8 mouse cellular contexts compared by ENCODE assay signal in genomic region chr2:32881723-32882122, GRCm38 (mm10). TPM values are rescaled to one million over a fixed set of nuclear protein-coding genes. Genes with fewer than 3 reads are reported as not detected.
DNase-seq lines count a peak whose midpoint lies in the region; ATAC-seq and TF ChIP-seq lines count a peak whose summit lies in the region.

No protein-coding gene starts in this region.

- in situ Hi-C loops in ES-E14 (cut with MboI; ENCODE audit: low sequenced_read_pairs in 2 of 2, unreplicated experiment in 2 of 2), result no loop called here

- H3K4me3 ChIP-seq in ES-E14 (ENCODE audit: insufficient read depth in 1 of 2, low read depth in 1 of 2, low read length in 2 of 2, poor library complexity in 1 of 2, severe bottlenecking in 1 of 2), result no peak overlapping the region
- no peak overlapping the region for H3K4me3 ChIP-seq in embryonic facial prominence, embryonic 12.5 days
- no peak overlapping the region for H3K4me3 ChIP-seq in heart, postnatal 0 days (ENCODE audit: low read depth, low read length)
- no peak overlapping the region for H3K4me3 ChIP-seq in stomach, embryonic 14.5 days (ENCODE audit: low read depth, low read length)

- peaks cover 24 to 58% of the 10 kb centered on the region in 2 experiments for H3K4me1 ChIP-seq in ES-E14 (ENCODE audit: control insufficient read depth in 2 of 2, insufficient read depth in 2 of 2, low read length in 2 of 2, poor library complexity in 1 of 2)
- peaks cover 79% of the 10 kb centered on the region for H3K4me1 ChIP-seq in embryonic facial prominence, embryonic 12.5 days
- peaks cover 58% of the 10 kb centered on the region for H3K4me1 ChIP-seq in heart, postnatal 0 days (ENCODE audit: control insufficient read depth, insufficient read depth)
- peaks cover 74% of the 10 kb centered on the region for H3K4me1 ChIP-seq in stomach, embryonic 14.5 days (ENCODE audit: control insufficient read depth, insufficient read depth, low read length)

- TF ChIP-seq CTCF in heart, postnatal 0 days (IDR thresholded peaks at IDR 0.05; ENCODE audit: low read depth), result no peak

- no peaks in the 10 kb centered on the region for H3K9me3 ChIP-seq in ES-E14 (ENCODE audit: control insufficient read depth, insufficient read depth, low read depth, low read length)
- no peaks in the 10 kb centered on the region for H3K9me3 ChIP-seq in embryonic facial prominence, embryonic 12.5 days
- no peaks in the 10 kb centered on the region for H3K9me3 ChIP-seq in heart, postnatal 0 days (replicated peaks; ENCODE audit: control insufficient read depth, low read length)
- H3K9me3 ChIP-seq in stomach, embryonic 14.5 days (ENCODE audit: control insufficient read depth, low read depth, low read length), result no peaks in the 10 kb centered on the region

- TF ChIP-seq EP300 in heart, postnatal 0 days (IDR thresholded peaks at IDR 0.05; ENCODE audit: low read depth), result no peak

- H3K27ac ChIP-seq in ES-E14 (ENCODE audit: insufficient read depth, low read depth, low read length, poor library complexity, severe bottlenecking), result no peak overlapping the region
- H3K27ac ChIP-seq in embryonic facial prominence, embryonic 12.5 days, result peak overlapping the region; percentile 81
- peak overlapping the region; percentile 87 for H3K27ac ChIP-seq in heart, postnatal 0 days (ENCODE audit: low read depth)
- peak overlapping the region; percentile 87 for H3K27ac ChIP-seq in stomach, embryonic 14.5 days (ENCODE audit: low read length)

- ATAC-seq in embryonic facial prominence, embryonic 12.5 days (ENCODE audit: insufficient number of reproducible peaks, insufficient read depth, low FRiP score, low TSS enrichment), result no peak
- ATAC-seq in heart, postnatal 0 days (ENCODE audit: insufficient read depth, low read depth), result peak; percentile 59
- peak; percentile 35; the same call in 1 of the 2 replicates for ATAC-seq in stomach, embryonic 14.5 days (ENCODE audit: insufficient number of reproducible peaks, insufficient read depth, low FRiP score, low read depth)

- no peak overlapping the region for H3K4me2 ChIP-seq in embryonic facial prominence, embryonic 12.5 days (replicated peaks)
- H3K4me2 ChIP-seq in heart, postnatal 0 days (ENCODE audit: low read depth, low read length), result 0 out of 2 replicates have a peak overlapping the region, but pooled peaks have one; percentile 35
- H3K4me2 ChIP-seq in stomach, embryonic 14.5 days (replicated peaks; ENCODE audit: low read depth, low read length), result peak overlapping the region; percentile 25

- 24% methylated on average over 3 of the region's 3 CpGs for WGBS in embryonic facial prominence, embryonic 12.5 days
- WGBS in heart, postnatal 0 days, result 17% methylated on average over 3 of the region's 3 CpGs
- 20% methylated on average over 3 of the region's 3 CpGs for WGBS in stomach, embryonic 14.5 days

- no peaks in the 10 kb centered on the region for H3K27me3 ChIP-seq in embryonic facial prominence, embryonic 12.5 days
- H3K27me3 ChIP-seq in heart, postnatal 0 days (ENCODE audit: control insufficient read depth, insufficient read depth, low read length), result no peaks in the 10 kb centered on the region
- H3K27me3 ChIP-seq in stomach, embryonic 14.5 days (ENCODE audit: control insufficient read depth, insufficient read depth, low read length), result no peaks in the 10 kb centered on the region

- H3K9ac ChIP-seq in ES-E14 (ENCODE audit: insufficient read depth, low read depth, low read length, poor library complexity, severe bottlenecking), result peak overlapping the region; percentile 6; the same call in 1 of the 2 replicates
- H3K9ac ChIP-seq in embryonic facial prominence, embryonic 12.5 days, result 0 out of 2 replicates have a peak overlapping the region, but pooled peaks have one; percentile 29
- no peak overlapping the region for H3K9ac ChIP-seq in heart, postnatal 0 days (replicated peaks; ENCODE audit: low read depth, low read length)
- H3K9ac ChIP-seq in stomach, embryonic 14.5 days (replicated peaks; ENCODE audit: low read depth, low read length), result 0 out of 2 replicates have a peak overlapping the region, but pooled peaks have one; percentile 25

- DNase-seq in 3T3-L1 (ENCODE audit: low read depth, low spot score) (peak; percentile 97), ES-E14 (ENCODE audit: low read depth, low spot score) (no peak)
- DNase-seq in heart, postnatal 0 days (ENCODE audit: low spot score), result peak; percentile 85
- peak; percentile 95 for DNase-seq in kidney, postnatal 10 days
- DNase-seq in lung, postnatal 25 days (ENCODE audit: low spot score), result peak; percentile 89
- DNase-seq in T-cell, adult 2 months (ENCODE audit: low spot score), result no peak

- no peaks in the 10 kb centered on the region for H3K36me3 ChIP-seq in ES-E14 (ENCODE audit: control insufficient read depth, insufficient read depth, low read length, poor library complexity, severe bottlenecking)
- H3K36me3 ChIP-seq in embryonic facial prominence, embryonic 12.5 days, result 0 out of 2 replicates have a peak, but pooled peaks cover 3% of the 10 kb centered on the region
- H3K36me3 ChIP-seq in heart, postnatal 0 days (replicated peaks; ENCODE audit: control insufficient read depth, insufficient read depth, low read length), result no peaks in the 10 kb centered on the region; the same call in 1 of the 2 replicates
- no peaks in the 10 kb centered on the region; the same call in 1 of the 2 replicates for H3K36me3 ChIP-seq in stomach, embryonic 14.5 days (ENCODE audit: control insufficient read depth, insufficient read depth, low read length)

TF ChIP-seq in ES-E14, 5 proteins besides CTCF, POLR2A, EP300 and RAD21:
- TF ChIP-seq HCFC1 (IDR thresholded peaks at IDR 0.05; ENCODE audit: borderline replicate concordance, insufficient read depth, low read length) (no peak), ZNF384 (IDR thresholded peaks at IDR 0.05; ENCODE audit: low read depth, low read length) (no peak), MAFK (IDR thresholded peaks at IDR 0.05; ENCODE audit: insufficient read depth, low read depth, low read length) (no peak), CHD2 (IDR thresholded peaks at IDR 0.05; ENCODE audit: low read depth, low read length) (no peak), ZC3H11A (IDR thresholded peaks at IDR 0.05; ENCODE audit: borderline replicate concordance, low read depth, low read length) (no peak)

RNA-seq across cellular contexts. Expression of gene Fam129b, which starts 5.8 kb away (rescaled TPM):
- total RNA-seq in ES-E14 (2012; rRNA removed), result 65.3 and 90.0 TPM in 2 replicates
- polyA plus RNA-seq in embryonic facial prominence, embryonic 12.5 days (2016; fragmentation: Nextera tagmentation; extraction: Ambion mirVana), result 48.8 and 54.7 TPM in 2 replicates
- 59.6 and 60.1 TPM in 2 replicates for total RNA-seq in heart, postnatal 0 days (2014; rRNA removed; ENCODE audit: low replicate concordance)
- 25.2 and 25.3 TPM in 2 replicates for polyA plus RNA-seq in heart, postnatal 0 days (2015; fragmentation: Nextera tagmentation; extraction: Ambion mirVana)
- 31.9 and 34.7 TPM in 2 replicates for polyA plus RNA-seq in stomach, embryonic 14.5 days (2014; fragmentation: Nextera tagmentation; extraction: Ambion mirVana)

RNA-seq across cellular contexts. Expression of gene Stxbp1, which starts 34.7 kb away (rescaled TPM):
- 4.0 and 6.6 TPM in 2 replicates for total RNA-seq in ES-E14 (2012; rRNA removed)
- polyA plus RNA-seq in embryonic facial prominence, embryonic 12.5 days (2016; fragmentation: Nextera tagmentation; extraction: Ambion mirVana), result 28.3 and 32.4 TPM in 2 replicates
- total RNA-seq in heart, postnatal 0 days (2014; rRNA removed; ENCODE audit: low replicate concordance), result 12.6 and 46.0 TPM in 2 replicates
- polyA plus RNA-seq in heart, postnatal 0 days (2015; fragmentation: Nextera tagmentation; extraction: Ambion mirVana), result 20.9 and 23.5 TPM in 2 replicates
- 22.6 and 23.5 TPM in 2 replicates for polyA plus RNA-seq in stomach, embryonic 14.5 days (2014; fragmentation: Nextera tagmentation; extraction: Ambion mirVana)

Comparison
In these comparisons a context has a peak if more than half of its experiments do, and no peak if none do; other contexts are left out.
1. DNase-seq: peak in 3T3-L1 (single experiment), heart, postnatal 0 days (single experiment), kidney, postnatal 10 days (single experiment) and lung, postnatal 25 days (single experiment); none in ES-E14 (single experiment) and T-cell, adult 2 months (single experiment).